Mouse (Mus musculus): ENCODE results near the gene B4galnt3.

Gene B4galnt3

GRCm38 (mm10) chr6:120186594-120186993 is 107.8 kb downstream of the B4galnt3 start:
- DNase-seq (ENCODE audit: low read depth, low spot score) = no peak

- DNase-seq (ENCODE audit: low read depth, low spot score) = no peak
Measured at GRCm38 (mm10) chr6:120185756-120186155, 108.6 kb downstream of the B4galnt3 start.

GRCm38 (mm10) chr6:120185012-120185730 is 109.2 kb downstream of the B4galnt3 start:
- no peak for DNase-seq (ENCODE audit: low read depth, low spot score)

DNA sequence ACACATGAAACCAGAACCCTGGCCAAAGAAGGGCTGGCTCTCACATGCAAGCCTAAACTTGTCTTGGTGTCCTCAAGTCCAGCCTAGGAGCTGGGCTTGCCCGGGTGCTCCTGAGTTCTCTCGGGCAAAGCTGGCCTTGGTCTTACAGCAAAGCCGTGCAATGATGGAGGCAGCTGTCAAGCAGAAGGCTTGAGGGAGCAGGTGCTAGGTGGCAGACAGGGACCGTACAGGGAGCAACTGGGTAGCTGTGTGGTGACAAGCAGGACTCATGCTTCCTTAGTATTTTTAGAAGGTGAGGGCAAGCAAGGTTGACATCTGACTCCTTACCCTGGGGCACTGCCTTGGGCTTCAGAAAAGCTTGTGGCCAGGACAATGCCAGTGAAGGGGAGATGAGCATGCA is 110.6 kb downstream of the B4galnt3 start:
- DNase-seq (ENCODE audit: low read depth, low spot score) = no peak

- DNase-seq (ENCODE audit: low read depth, low spot score) = no peak
Measured at GRCm38 (mm10) chr6:120182160-120182559, 112.2 kb downstream of the B4galnt3 start.

DNA sequence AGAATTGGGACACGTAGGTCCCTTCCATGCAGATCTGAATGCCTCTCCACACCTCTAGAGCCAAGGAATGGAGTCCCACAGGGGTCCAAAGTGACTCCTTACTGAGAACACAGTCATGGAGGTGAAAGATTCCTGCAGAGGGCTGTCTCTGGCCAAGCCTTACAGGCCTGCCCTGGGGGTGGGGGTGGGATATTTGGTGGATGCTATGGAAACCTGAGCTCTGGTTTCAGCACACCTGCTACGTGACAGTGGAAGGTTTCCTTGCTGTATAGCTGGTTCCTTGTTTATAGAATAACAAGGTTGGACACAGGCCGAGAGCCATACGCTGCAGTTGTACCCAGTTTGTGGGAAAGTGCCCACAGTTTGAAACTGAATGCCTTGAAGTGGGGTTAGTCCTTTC is 113.9 kb downstream of the B4galnt3 start:
- no peak for DNase-seq (ENCODE audit: low read depth, low spot score)

- no peak for DNase-seq (ENCODE audit: low read depth, low spot score)
Measured at GRCm38 (mm10) chr6:120179756-120180206, 114.6 kb downstream of the B4galnt3 start.

DNA sequence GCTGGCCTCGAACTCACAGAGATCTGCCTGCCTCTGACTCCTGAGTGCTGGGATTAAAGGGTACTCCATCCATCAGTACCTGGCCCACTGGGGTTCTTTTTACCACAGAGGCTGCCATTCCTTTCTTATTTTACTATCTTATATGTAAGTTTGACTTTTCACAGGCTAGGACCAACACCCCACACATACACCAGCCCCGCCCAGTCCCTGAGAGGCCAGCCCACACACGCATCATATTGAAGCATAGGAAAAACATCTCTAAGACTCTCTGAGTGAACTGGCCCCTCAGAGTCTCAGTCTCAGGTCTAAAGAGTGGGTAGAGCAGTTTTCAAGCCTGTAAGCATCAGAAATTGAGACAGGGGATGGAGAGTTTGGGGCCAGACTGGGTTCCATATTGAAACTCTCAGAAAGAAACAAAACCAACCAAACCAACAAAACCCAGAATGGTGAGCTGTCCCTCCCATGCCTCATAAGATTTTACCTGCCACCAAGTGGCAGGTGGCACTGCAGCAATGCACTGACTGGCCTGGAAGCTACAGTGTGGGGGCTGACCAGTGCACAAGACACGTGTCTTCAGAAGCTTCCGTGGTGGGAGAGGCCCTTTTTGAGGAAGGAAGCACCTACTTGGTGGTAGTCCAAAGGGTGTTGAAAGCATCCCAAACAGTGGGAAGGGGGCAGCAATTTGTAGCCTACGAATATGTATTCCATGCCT is 115.2 kb downstream of the B4galnt3 start:
- peak; percentile 62 for DNase-seq (ENCODE audit: low read depth, low spot score)

GRCm38 (mm10) chr6:120175650-120176049 is 118.7 kb downstream of the B4galnt3 start:
- no peak for DNase-seq (ENCODE audit: low read depth, low spot score)

DNA sequence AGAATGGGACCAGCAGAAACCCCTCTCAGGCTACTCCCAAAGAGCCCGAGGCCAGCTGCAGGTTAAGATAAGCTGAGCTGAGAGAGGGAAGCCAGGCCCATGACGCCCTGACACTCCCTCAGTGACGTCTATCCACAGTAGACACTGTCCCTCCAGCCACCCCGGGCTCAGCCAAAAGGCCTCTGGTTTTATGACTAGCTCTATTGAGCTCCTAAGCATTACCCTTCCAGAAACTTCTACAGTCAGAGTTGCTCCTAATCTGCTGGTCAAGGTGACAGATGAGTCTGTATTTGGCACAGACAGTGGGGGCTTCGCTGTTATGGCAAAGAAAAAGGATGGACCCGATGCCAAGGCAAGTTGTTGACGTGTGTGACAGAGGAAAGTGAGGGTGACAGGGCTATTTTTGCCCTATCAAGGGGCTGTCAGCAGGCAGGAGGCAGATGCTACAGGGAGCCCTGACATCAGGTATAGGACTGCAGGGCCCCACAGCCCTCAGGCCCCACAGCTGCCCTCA is 119.7 kb downstream of the B4galnt3 start:
- DNase-seq (ENCODE audit: low read depth, low spot score) = peak; percentile 92

GRCm38 (mm10) chr6:120174028-120174601 is 120.2 kb downstream of the B4galnt3 start:
- DNase-seq (ENCODE audit: low read depth, low spot score) = no peak

DNA sequence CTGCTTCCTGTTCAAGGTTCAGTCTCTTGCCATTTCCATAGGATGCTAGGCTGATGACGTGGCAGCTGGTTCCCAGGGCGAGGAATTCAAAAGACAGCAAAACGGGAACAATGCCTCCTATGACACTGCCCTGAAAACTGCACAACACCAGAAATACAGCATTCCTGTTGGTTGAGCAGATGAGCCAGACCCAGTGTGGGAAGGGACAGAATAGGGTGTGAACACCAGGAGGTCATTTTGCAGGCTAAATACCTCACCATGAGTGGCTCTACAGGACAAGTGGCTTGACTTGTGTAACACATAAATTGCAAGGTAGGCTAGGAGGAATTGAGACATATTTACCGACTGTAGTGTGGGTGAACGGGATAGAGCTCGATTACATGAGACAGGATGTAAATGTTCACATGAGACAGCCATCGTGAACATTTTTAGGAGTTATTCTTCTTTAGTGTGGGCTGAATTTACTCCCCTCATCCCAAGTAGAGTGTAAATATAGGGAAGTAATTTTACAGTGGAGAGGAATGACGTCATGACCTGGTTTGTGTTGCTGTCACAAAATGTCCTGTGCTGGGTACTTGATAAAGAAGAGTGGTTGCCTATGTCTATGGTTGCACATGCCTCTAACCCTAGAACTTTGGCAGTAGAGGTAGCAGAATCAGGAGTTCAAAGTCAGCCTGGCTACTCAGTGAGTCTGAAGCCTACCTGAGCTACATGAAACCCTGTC is 121.9 kb downstream of the B4galnt3 start:
- no peak for DNase-seq (ENCODE audit: low read depth, low spot score)

DNA sequence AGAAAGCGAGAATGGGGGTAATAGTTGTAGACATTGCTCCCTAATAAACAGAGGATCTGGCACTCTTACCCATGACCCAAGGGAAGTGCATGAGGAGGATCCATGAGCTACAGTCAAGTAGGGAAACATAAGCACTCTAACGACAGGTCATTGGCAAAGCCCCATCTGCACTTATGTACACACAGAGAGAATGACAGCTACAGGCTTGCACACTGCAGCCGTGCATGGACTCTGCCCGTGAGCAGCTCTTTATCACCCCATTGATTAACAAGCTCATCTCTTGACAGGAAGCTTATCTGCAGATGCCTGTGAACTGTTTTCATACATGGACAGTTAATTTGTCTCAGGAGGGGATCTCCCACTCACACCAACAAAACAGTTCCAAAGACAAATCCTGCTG is 126.8 kb downstream of the B4galnt3 start:
- no peak for DNase-seq (ENCODE audit: low read depth, low spot score)

GRCm38 (mm10) chr6:120164765-120165164 is 129.6 kb downstream of the B4galnt3 start:
- no peak for DNase-seq (ENCODE audit: low read depth, low spot score)

- no peak for DNase-seq (ENCODE audit: low read depth, low spot score)
Measured at GRCm38 (mm10) chr6:120162928-120163327, 131.4 kb downstream of the B4galnt3 start.

- no peak for DNase-seq (ENCODE audit: low read depth, low spot score)
Measured at GRCm38 (mm10) chr6:120159133-120159901, 135.0 kb downstream of the B4galnt3 start.

- DNase-seq (ENCODE audit: low read depth, low spot score) = no peak
Measured at GRCm38 (mm10) chr6:120157479-120157878, 136.9 kb downstream of the B4galnt3 start.

GRCm38 (mm10) chr6:120155510-120155909 is 138.8 kb downstream of the B4galnt3 start:
- no peak for DNase-seq (ENCODE audit: low read depth, low spot score)

DNA sequence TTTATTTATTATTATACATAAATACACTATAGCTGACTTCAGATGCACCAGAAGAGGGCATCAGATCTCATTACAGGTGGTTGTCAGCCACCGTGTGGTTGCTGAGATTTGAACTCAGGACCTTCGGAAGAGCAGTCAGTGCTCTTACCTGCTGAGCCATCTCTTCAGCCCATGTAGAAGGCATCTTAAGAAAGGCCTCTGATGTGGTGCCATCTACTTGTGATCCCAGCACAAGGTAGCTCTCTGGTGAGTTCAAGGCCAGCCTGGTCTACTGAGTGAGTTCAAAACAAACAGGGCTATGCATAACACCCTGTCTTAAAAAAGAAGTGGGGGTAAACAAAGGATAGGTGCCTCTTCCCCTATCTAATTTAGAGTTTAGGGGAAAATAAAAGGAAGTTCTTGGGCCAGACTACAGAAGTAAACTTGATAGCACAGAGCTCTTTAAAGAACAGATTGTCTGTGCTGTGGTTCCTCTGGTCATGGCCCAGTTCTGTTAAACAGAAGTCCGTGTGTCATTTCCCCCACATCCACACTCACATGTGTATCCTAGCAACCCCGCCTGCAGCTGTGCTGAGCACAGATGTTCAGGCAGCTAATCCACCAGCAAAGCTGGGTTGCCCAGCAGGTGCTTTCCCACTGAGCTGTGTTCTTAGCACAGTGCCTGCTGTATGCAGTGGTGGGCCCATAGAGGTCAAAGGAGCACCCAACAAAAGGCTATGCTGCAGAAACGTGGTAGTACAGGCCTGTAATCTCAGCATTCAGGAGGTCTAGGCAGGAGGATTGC is 139.6 kb downstream of the B4galnt3 start:
- DNase-seq (ENCODE audit: low read depth, low spot score) = no peak

Data from c-Kit-negative CD71-positive TER-119-positive erythroid progenitor cells, embryonic 14.5 days (primary cell).